Mouse (Mus musculus): ENCODE measurements around the gene Chst1. TPM values are rescaled to one million over a fixed set of nuclear protein-coding genes. Genes with fewer than 3 reads are reported as not detected.

Chst1 gene
- polyA plus RNA-seq, 1 experiment = 10.9 TPM

DNA sequence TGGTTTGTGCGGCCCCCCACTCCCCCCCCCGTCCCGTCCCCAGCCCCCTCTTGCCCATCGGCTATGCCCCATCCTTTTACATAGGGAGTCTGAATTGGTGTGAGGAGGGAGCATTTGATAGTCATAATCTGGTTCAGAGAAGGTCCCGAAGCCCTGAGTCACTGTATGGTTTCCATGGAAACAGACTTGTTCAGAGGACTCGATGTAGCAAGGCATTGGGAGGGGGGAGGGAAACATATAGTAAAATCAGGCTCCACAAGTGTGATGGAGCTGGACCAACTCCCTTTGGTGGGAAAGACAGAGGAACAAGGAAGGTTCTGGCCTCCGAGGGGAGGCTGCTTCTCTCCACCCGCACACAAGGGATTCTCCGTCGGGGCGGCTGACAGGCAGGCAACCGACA is 2.6 kb downstream of the Chst1 start:
- no peaks in the 10 kb centered on the region for H3K4me1 ChIP-seq (ENCODE audit: control insufficient read depth, insufficient read depth, low read length)
- WGBS = 43% methylated on average over 12 of the region's 12 CpGs

DNA sequence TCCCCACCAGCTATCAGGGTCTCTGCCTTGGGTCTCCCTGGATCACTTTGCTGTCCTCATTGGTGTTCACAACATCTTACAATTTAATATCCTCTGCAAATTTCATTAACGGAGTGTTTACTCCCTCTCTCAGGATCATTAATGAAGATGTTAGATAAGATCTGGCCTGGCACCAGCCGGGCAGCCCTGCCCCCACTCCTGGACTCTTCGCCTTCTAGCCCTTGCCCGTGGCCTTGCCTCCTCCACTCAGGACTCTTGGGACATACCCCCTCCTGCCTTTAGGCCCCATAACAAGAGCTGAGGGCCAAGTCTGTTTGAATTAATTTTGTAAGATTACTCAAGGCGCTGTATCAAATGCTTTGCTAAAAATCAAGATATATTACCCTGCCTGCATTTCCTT is 4.1 kb downstream of the Chst1 start:
- peak; percentile 32 for DNase-seq
- no peak overlapping the region for H3K27ac ChIP-seq (ENCODE audit: insufficient read depth, low read depth, low read length)

More for the DNA sequence above, 2.6 kb downstream of the Chst1 start:
- Histone ChIP-seq H3K27me3 (replicated peaks; ENCODE audit: control insufficient read depth, insufficient read depth, low read length) (0 out of 2 replicates have a peak, but pooled peaks cover 2% of the 10 kb centered on the region), H3K4me3 (ENCODE audit: insufficient read depth, low read depth, low read length) (no peak overlapping the region), H3K27ac (ENCODE audit: insufficient read depth, low read depth, low read length) (no peak overlapping the region), H3K36me3 (ENCODE audit: control insufficient read depth, insufficient read depth, low read length) (no peaks in the 10 kb centered on the region)
- TF ChIP-seq CTCF (conservative IDR thresholded peaks at IDR 0.05; ENCODE audit: insufficient read depth, insufficient read length, low read depth, low read length) (no peak), POLR2A (IDR thresholded peaks at IDR 0.05; ENCODE audit: low read depth, low read length) (no peak)
- DNase-seq = no peak

DNA sequence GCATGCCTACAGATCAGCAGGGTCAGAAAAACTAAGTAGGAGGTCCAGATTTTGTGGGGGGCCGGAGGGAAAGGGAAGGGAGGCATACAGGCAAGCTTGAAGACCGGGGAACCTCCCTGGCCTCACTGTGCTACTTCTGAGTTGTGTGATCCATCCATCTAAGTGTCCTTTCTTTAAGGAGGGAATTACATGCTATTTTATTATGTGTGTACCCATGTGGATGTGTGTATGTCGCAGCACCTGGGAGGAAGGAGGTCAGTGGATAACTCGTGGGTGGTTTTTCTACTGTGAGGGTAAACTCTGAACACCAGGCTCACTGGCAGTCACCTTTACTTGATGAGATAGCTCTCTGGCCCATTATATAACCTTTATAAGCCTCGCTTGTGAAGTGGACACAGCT is 5.1 kb downstream of the Chst1 start:
- H3K4me1 ChIP-seq (ENCODE audit: control insufficient read depth, insufficient read depth, low read length) = no peaks in the 10 kb centered on the region
- TF ChIP-seq POLR2A (IDR thresholded peaks at IDR 0.05; ENCODE audit: low read depth, low read length) (no peak), CTCF (conservative IDR thresholded peaks at IDR 0.05; ENCODE audit: insufficient read depth, insufficient read length, low read depth, low read length) (no peak)
- no peak overlapping the region for H3K27ac ChIP-seq (ENCODE audit: insufficient read depth, low read depth, low read length)
- no peak for DNase-seq
- H3K36me3 ChIP-seq (ENCODE audit: control insufficient read depth, insufficient read depth, low read length) = no peaks in the 10 kb centered on the region
- 91% methylated on average over 5 of the region's 5 CpGs for WGBS
- H3K27me3 ChIP-seq (replicated peaks; ENCODE audit: control insufficient read depth, insufficient read depth, low read length) = 0 out of 2 replicates have a peak, but pooled peaks cover 2% of the 10 kb centered on the region
- no peak overlapping the region for H3K4me3 ChIP-seq (ENCODE audit: insufficient read depth, low read depth, low read length)

More for the DNA sequence above, 4.1 kb downstream of the Chst1 start:
- H3K27me3 ChIP-seq (replicated peaks; ENCODE audit: control insufficient read depth, insufficient read depth, low read length) = 0 out of 2 replicates have a peak, but pooled peaks cover 2% of the 10 kb centered on the region
- TF ChIP-seq CTCF (conservative IDR thresholded peaks at IDR 0.05; ENCODE audit: insufficient read depth, insufficient read length, low read depth, low read length) = no peak
- no peak for TF ChIP-seq POLR2A (IDR thresholded peaks at IDR 0.05; ENCODE audit: low read depth, low read length)
- no peak overlapping the region for H3K4me3 ChIP-seq (ENCODE audit: insufficient read depth, low read depth, low read length)
- H3K36me3 ChIP-seq (ENCODE audit: control insufficient read depth, insufficient read depth, low read length) = no peaks in the 10 kb centered on the region
- no peaks in the 10 kb centered on the region for H3K4me1 ChIP-seq (ENCODE audit: control insufficient read depth, insufficient read depth, low read length)
- WGBS = 53% methylated on average over 5 of the region's 5 CpGs

DNA sequence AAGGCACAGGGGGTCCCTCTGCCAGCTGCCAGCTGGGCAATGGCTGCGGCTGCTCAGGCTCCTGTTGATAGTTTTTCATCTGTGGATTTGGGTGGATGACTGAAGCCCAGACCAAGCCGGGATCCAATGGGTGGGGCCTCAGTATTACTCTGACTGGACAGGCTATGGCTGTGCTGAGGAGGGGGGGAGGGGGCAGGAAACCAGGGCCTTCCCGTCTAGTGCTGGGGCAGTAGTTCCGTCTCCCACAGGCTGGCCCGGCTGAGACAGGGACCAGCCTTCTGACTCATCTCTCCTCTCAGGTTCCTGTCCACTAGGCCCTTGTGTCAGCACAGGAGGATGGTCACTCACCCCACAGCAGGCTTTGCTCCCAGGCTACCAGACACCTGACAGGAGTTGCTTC is 6.5 kb downstream of the Chst1 start:
- Histone ChIP-seq H3K4me3 (ENCODE audit: insufficient read depth, low read depth, low read length) (no peak overlapping the region), H3K27ac (ENCODE audit: insufficient read depth, low read depth, low read length) (no peak overlapping the region), H3K4me1 (ENCODE audit: control insufficient read depth, insufficient read depth, low read length) (no peaks in the 10 kb centered on the region), H3K27me3 (replicated peaks; ENCODE audit: control insufficient read depth, insufficient read depth, low read length) (no peaks in the 10 kb centered on the region), H3K36me3 (ENCODE audit: control insufficient read depth, insufficient read depth, low read length) (no peaks in the 10 kb centered on the region)
- TF ChIP-seq POLR2A (IDR thresholded peaks at IDR 0.05; ENCODE audit: low read depth, low read length) (no peak), CTCF (conservative IDR thresholded peaks at IDR 0.05; ENCODE audit: insufficient read depth, insufficient read length, low read depth, low read length) (no peak)
- WGBS = 51% methylated on average over 5 of the region's 5 CpGs
- peak; percentile 63 for DNase-seq

DNA sequence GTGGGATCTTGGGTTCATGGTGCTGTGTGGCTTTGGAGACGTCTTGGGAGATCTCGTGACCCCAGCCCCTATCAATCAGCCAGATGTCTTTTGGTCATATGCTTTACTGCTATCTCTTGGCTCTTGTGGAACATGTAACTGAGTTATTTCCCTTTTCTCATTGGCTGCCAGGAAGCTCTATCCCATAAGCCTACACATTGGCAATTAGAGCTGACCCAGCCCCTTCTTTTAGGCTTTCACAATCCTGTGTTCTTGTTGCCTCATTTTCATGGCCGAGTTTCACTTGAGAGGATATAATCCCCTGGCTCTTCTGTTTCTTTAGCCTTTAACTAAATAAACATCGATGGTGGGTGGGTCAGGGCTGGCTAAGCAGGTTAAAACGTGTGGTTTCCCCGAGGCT is 7.6 kb downstream of the Chst1 start:
- Histone ChIP-seq H3K4me3 (ENCODE audit: insufficient read depth, low read depth, low read length) (no peak overlapping the region), H3K27me3 (replicated peaks; ENCODE audit: control insufficient read depth, insufficient read depth, low read length) (no peaks in the 10 kb centered on the region), H3K4me1 (ENCODE audit: control insufficient read depth, insufficient read depth, low read length) (no peaks in the 10 kb centered on the region), H3K27ac (ENCODE audit: insufficient read depth, low read depth, low read length) (no peak overlapping the region), H3K36me3 (ENCODE audit: control insufficient read depth, insufficient read depth, low read length) (no peaks in the 10 kb centered on the region)
- DNase-seq = no peak
- no peak for TF ChIP-seq CTCF (conservative IDR thresholded peaks at IDR 0.05; ENCODE audit: insufficient read depth, insufficient read length, low read depth, low read length)
- no peak for TF ChIP-seq POLR2A (IDR thresholded peaks at IDR 0.05; ENCODE audit: low read depth, low read length)
- WGBS = 65% methylated on average over 6 of the region's 6 CpGs

DNA sequence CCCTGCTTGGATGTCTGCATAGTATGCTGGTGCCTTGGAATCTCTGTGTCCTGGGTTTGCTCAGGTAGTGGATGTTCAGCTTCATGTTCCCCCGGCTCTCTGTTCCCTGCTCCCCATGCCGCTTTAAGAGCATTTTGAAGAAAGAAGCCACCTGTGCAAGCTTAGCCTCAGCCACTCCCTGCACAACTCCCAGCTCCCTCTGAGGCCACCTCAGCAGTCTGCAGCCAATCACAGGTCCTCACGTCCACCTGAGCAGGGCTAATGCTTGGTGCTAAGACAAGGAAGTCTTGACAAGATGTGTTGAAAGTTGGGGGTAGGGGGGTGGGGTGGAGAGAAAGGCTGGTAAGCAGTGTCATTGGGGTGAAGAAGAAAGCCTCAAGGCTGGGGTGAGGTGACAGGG is 8.1 kb downstream of the Chst1 start:
- no peaks in the 10 kb centered on the region for H3K36me3 ChIP-seq (ENCODE audit: control insufficient read depth, insufficient read depth, low read length)
- H3K27me3 ChIP-seq (replicated peaks; ENCODE audit: control insufficient read depth, insufficient read depth, low read length) = no peaks in the 10 kb centered on the region
- DNase-seq = no peak
- TF ChIP-seq CTCF (conservative IDR thresholded peaks at IDR 0.05; ENCODE audit: insufficient read depth, insufficient read length, low read depth, low read length) (no peak), POLR2A (IDR thresholded peaks at IDR 0.05; ENCODE audit: low read depth, low read length) (no peak)
- H3K4me3 ChIP-seq (ENCODE audit: insufficient read depth, low read depth, low read length) = no peak overlapping the region
- no peaks in the 10 kb centered on the region for H3K4me1 ChIP-seq (ENCODE audit: control insufficient read depth, insufficient read depth, low read length)
- 79% methylated on average over 3 of the region's 3 CpGs for WGBS
- no peak overlapping the region for H3K27ac ChIP-seq (ENCODE audit: insufficient read depth, low read depth, low read length)

DNA sequence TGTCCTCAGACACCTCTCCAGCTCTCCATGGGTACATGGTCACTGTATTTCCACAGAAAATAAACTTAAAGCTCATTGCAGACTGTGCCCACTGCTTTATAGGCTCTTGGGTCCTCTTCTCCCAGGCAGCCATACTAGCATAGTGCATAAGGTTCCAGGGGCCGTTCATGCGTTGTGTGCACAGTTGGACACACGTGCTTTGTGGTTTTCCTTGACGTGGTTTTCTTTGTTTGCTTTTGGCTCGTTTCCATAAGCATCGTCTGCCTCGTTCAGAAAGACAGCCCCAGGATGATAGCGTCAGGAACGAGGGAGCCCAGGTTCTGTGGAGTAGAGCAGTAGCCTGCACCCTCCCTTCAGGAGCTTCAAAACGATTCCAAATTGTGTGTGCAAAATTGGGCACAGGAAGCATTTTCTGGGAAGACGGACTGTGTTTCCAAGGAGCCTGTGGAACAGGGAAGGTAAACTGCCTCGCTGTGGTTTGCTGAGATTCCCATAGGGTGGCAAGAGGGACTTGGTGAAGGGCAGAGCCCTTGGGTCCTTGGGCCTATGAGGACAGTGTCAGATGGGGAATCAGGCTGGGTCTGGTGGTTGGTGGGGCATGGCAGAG is 8.6 kb downstream of the Chst1 start:
- WGBS = 61% methylated on average over 12 of the region's 12 CpGs
- H3K36me3 ChIP-seq (ENCODE audit: control insufficient read depth, insufficient read depth, low read length) = no peaks in the 10 kb centered on the region
- H3K4me1 ChIP-seq (ENCODE audit: control insufficient read depth, insufficient read depth, low read length) = no peaks in the 10 kb centered on the region
- DNase-seq = no peak
- no peaks in the 10 kb centered on the region for H3K27me3 ChIP-seq (replicated peaks; ENCODE audit: control insufficient read depth, insufficient read depth, low read length)
- H3K4me3 ChIP-seq (ENCODE audit: insufficient read depth, low read depth, low read length) = no peak overlapping the region
- H3K27ac ChIP-seq (ENCODE audit: insufficient read depth, low read depth, low read length) = no peak overlapping the region
- TF ChIP-seq CTCF (conservative IDR thresholded peaks at IDR 0.05; ENCODE audit: insufficient read depth, insufficient read length, low read depth, low read length) (no peak), POLR2A (IDR thresholded peaks at IDR 0.05; ENCODE audit: low read depth, low read length) (no peak)

Data from kidney, adult 2 months (tissue).